Mouse (Mus musculus) testis, postnatal 14 days (tissue): ENCODE data around the gene Rbfox1.

Source experiments
- DNase-seq: peaks from one replicate; pipeline ENCODE4 v3.0.0; 2021; ENCODE audit warnings: low spot score

Rbfox1 gene

GRCm38 (mm10) chr16:7365878-7366277, 1480.7 kb downstream of the Rbfox1 start:
- DNase-seq, result no peak

GRCm38 (mm10) chr16:7374146-7374545, 1489.0 kb downstream of the Rbfox1 start:
- DNase-seq, result no peak

- no peak for DNase-seq
Measured at GRCm38 (mm10) chr16:7374674-7375073, 1489.5 kb downstream of the Rbfox1 start.

- no peak for DNase-seq
Measured at GRCm38 (mm10) chr16:7396101-7396500, 1510.9 kb downstream of the Rbfox1 start.

- no peak for DNase-seq
Measured at GRCm38 (mm10) chr16:7404766-7405492, 1519.8 kb downstream of the Rbfox1 start.

- no peak for DNase-seq
Measured at GRCm38 (mm10) chr16:7407862-7408640, 1522.9 kb downstream of the Rbfox1 start.

- DNase-seq, result no peak
Measured at GRCm38 (mm10) chr16:7419655-7420281, 1534.6 kb downstream of the Rbfox1 start.

GRCm38 (mm10) chr16:7425386-7426089, 1540.4 kb downstream of the Rbfox1 start:
- no peak for DNase-seq

GRCm38 (mm10) chr16:7433296-7433695, 1548.1 kb downstream of the Rbfox1 start:
- DNase-seq, result no peak

- DNase-seq, result no peak
Measured at GRCm38 (mm10) chr16:7446791-7447290, 1561.7 kb downstream of the Rbfox1 start.

GRCm38 (mm10) chr16:7447718-7448649, 1562.8 kb downstream of the Rbfox1 start:
- DNase-seq, result no peak

- DNase-seq, result no peak
Measured at GRCm38 (mm10) chr16:7451193-7451592, 1566.0 kb downstream of the Rbfox1 start.

GRCm38 (mm10) chr16:7457571-7457970, 1572.4 kb downstream of the Rbfox1 start:
- DNase-seq, result no peak
